Mouse (Mus musculus) gastrocnemius, postnatal 36 days (tissue): Measurements from ENCODE around the gene Tmem59. TPM values are rescaled to one million over a fixed set of nuclear protein-coding genes. Genes with fewer than 3 reads are reported as not detected.

ENCODE experiments used
- DNase-seq, 2 experiments: peaks; one replicate each; pipeline ENCODE4 v3.0.0; 2022
- intact Hi-C: fragments of 180-260 bp; cut with DNase I; formaldehyde crosslinking; loops from one replicate; pipeline ENCODE4 v1.15.1; 2025
- total RNA-seq, 2 experiments: library from RNA; stranded (reverse); gene quantifications; 2 replicates each; pipeline ENCODE4 v1.2.3; 2021

Gene Tmem59
- total RNA-seq, 2 experiments from 2014 or later, result 68.4 to 77.1 TPM

GRCm38 (mm10) chr4:107177506-107177905 lies 693 bp upstream of the Tmem59 start:
- intact Hi-C loops, result no loop called here
- DNase-seq, result no peak

DNA sequence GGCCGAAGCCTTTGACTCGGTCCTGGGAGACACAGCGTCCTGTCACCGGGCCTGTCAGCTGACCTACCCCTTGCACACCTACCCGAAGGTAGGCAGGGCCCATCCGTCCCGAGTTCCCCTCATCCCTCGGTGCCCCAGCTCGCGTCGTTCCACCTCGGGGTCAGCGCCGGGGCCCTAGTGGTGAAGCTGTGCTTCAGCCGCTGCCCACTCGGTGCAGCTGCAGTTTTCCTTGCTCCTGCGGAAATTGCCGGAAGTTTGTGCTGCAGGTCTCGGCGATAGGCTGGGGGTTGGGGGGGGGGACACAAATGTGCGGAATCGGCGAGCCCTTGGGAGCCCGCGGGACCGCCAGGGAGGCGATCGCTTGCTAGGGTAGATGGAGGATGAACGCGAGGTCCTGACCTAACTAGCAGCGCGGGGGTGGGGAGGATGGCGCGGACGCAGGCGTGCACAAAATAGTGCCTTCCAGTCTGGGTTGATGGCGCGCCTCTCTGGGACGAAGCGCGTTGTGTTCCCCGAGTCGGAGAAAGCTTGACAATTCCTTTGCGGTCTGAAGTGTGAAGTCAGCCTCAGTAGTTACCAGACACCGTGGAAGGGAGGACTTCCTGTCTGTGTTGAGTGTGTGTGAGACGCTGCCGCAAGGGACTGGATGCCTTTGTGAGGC lies 761 bp downstream of the Tmem59 start, which contains the start of gene Tceanc2:
TSS of gene Tceanc2 (minus strand) at position 287 of the 661 bp plus-strand sequence.
- DNase-seq, result peak; percentile 25 to 33
- intact Hi-C loops, result no loop called here

GRCm38 (mm10) chr4:107179561-107179960 lies 1.4 kb downstream of the Tmem59 start:
- intact Hi-C loops, result no loop called here

GRCm38 (mm10) chr4:107180746-107181145 lies 2.5 kb downstream of the Tmem59 start:
- intact Hi-C loops, result no loop called here
- no peak for DNase-seq

More at GRCm38 (mm10) chr4:107179561-107179960, 1.4 kb downstream of the Tmem59 start:
- no peak for DNase-seq

- no peak for DNase-seq
- intact Hi-C loops, result no loop called here
These were observed 3.7 kb downstream of the Tmem59 start for GRCm38 (mm10) chr4:107181866-107182265.

GRCm38 (mm10) chr4:107182796-107183195 lies 4.6 kb downstream of the Tmem59 start:
- DNase-seq, result no peak
- intact Hi-C loops, result no loop called here

DNA sequence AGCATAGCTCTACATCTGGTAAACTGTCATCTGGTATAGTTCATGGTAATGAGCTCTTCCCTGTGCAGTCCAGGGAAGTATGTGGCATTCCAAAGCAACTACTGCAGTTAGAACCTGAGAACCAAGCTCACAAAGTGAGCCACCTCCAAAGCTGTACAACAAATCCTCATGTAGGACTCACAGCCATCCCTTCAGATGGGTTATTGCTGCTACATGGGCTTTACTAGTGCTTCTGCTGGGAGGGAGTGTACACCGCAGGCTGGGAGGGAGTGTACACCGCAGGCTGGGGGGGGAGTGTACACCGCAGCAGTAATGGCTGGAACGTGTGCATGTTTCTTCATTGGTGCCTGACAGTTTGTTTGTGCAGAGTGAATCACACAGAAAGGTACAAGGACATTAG lies 5.0 kb downstream of the Tmem59 start:
- intact Hi-C loops, result no loop called here
- no peak for DNase-seq

- no peak for DNase-seq
- intact Hi-C loops, result no loop called here
These were observed 7.5 kb downstream of the Tmem59 start for GRCm38 (mm10) chr4:107185703-107186102.

- no peak for DNase-seq
These were observed 15.6 kb downstream of the Tmem59 start for GRCm38 (mm10) chr4:107193841-107194240.

GRCm38 (mm10) chr4:107196454-107196853 lies 18.3 kb downstream of the Tmem59 start:
- intact Hi-C loops, result no loop called here
- no peak for DNase-seq

More at GRCm38 (mm10) chr4:107193841-107194240, 15.6 kb downstream of the Tmem59 start:
- intact Hi-C loops, result no loop called here

DNA sequence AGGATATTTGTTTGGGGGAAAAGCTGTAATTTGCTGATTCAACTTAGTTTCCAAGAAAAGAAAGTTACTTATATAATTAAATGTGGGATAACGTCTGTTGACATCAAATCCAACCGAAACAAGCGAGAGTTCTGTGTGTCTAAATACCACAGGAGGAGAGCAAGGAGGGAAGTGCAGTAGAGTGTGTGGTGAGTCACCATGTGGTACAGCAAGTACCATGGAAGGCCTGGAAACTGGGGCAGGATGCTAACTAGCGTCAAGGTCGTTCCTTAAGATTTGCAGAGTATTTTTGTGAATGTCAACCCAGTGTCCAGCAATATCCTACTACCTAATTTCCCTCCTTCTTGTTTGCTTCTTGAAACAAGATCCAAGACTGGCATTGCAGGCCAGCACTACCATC lies 19.9 kb downstream of the Tmem59 start:
- intact Hi-C loops, result no loop called here
- DNase-seq, result no peak

- no peak for DNase-seq
- intact Hi-C loops, result no loop called here
These were observed 23.6 kb downstream of the Tmem59 start for GRCm38 (mm10) chr4:107201779-107202178.

DNA sequence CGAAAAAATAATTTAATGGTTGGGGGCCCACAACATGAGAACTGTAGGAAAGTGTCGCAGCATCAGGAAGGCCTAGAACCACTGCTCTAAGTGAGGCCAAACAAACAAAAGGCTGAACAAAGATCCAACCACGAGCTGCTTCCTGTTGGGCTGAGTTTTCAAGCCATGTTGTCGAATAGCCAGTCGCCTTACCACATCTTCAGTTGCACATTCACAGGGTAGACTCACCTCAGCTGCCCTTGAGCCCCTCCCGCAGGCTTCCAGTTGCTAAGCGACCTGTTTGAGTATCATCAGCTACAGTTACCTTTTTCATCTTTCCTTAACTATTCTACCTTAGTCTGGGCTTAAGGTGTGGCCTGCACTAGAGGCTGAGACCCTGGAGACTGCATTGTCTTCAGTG lies 24.8 kb downstream of the Tmem59 start:
- DNase-seq, result no peak
- intact Hi-C loops, result no loop called here

GRCm38 (mm10) chr4:107207016-107207415 lies 28.8 kb downstream of the Tmem59 start:
- intact Hi-C loops, result no loop called here
- no peak for DNase-seq

DNA sequence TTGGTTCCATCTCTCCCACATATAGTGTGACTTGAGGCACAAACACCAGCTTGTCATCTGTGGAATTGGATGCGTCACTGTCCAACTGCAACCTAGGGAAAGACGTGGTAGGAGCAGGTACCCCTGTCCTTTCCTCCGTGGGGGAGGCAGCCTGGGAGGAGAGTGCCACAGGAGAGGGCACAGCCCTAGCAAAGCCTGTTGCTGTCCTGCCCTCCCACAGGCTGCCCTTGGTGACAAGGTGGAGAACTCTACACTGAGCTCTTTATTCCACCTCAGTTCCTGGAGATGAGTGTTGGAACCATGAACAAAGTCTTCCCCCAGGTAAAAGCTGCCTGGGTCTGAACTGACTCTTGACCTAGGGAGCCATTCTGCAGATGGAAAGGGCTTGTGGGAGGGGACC lies 30.7 kb downstream of the Tmem59 start, which contains the start of gene Ldlrad1:
TSS of gene Ldlrad1 (plus strand) at position 301 of the 400 bp plus-strand sequence.
- intact Hi-C loops, result no loop called here
- no peak for DNase-seq

DNA sequence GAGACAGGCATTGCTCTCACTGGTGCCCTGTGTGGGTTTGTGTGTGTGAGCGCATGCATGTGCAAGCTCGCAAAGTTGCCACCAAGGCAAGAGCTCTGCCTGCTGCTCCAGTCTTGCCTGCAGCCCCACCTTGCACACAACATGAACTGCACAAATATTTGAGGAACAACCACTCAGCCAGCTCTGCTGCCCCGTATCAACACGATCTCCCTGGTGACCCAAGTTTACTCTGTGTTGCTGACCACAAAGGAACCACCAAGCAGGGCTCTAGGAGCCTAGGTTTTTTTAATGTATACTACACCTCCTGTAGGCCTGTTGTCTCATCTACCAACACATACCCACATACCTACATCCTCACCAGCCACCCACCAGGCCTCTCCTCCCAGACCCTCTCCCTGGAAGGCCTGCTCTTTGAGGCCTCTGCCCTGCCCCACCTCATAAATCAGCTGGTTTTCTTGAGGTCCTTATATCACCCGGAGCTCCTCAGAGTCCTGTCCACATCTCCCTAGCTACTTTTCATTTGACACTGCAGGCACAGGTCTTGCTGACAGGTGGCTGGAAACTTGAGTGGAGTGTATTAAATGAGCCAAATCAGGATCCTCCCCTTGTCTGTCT lies 32.4 kb downstream of the Tmem59 start:
- intact Hi-C loops, result no loop called here
- no peak for DNase-seq

DNA sequence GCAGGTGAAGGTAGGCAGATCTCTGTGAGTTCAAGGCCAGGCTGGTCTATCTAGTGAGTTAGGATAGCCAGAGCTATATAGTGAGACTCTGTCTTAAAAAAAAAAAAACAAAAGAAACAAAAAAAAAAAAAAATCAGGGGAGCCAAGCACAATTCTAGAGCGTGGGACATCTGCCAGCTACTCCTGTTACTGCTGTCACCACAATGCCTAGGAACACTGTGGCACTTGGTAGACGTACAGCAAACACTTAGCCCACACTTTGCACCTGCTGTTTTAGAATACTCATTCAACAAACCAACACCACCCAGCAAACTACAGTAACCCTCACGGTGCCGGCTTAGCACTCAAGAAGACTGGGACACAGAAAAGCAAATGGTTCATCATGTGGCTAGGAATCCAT lies 33.3 kb downstream of the Tmem59 start:
- DNase-seq, result no peak
- intact Hi-C loops, result no loop called here

- intact Hi-C loops, result no loop called here
- no peak for DNase-seq
These were observed 33.7 kb downstream of the Tmem59 start for GRCm38 (mm10) chr4:107211936-107212335.

GRCm38 (mm10) chr4:107213279-107214011 lies 35.2 kb downstream of the Tmem59 start:
- intact Hi-C loops, result no loop called here
- no peak for DNase-seq

- intact Hi-C loops, result no loop called here
- DNase-seq, result no peak
These were observed 39.4 kb downstream of the Tmem59 start for GRCm38 (mm10) chr4:107217574-107217973.

- no peak for DNase-seq
These were observed 43.3 kb downstream of the Tmem59 start for GRCm38 (mm10) chr4:107221524-107221923.

More at GRCm38 (mm10) chr4:107221524-107221923, 43.3 kb downstream of the Tmem59 start:
- intact Hi-C loops, result no loop called here
